Mouse (Mus musculus): ENCODE measurements at regions not wholly inside any gene's neighbourhood (a gene's known extent, or its start where the extent isn't known, plus 50 kb on each side); places are given as distances from the start of the nearest gene placed in this dataset.
A peak's percentile ranks its signal among the peaks of the same experiment; 100 is the strongest.

DNA sequence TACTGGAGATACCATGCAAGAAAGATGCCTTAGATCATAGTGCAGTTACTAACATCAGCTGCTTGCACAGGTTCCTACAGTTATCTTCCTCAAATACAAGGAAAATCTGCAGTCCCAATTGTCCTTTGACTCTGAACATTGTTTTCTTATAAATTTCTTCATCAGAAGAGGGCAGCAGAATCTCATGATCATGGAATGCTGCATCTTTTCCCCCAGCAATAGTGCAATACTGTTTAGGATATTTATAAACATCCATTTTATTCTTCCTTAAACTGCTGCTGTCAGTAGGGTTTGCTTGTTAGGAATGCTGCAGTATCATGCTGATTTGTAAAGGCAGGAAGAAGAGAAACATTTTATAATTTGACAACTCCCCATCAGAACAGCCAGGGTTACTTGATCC lies 1088.7 kb downstream of the Otol1 start:
- Histone ChIP-seq H3K27me3 (ENCODE audit: control insufficient read depth, insufficient read depth, low read length) (no peaks in the 10 kb centered on the region), H3K4me1 (ENCODE audit: control insufficient read depth, insufficient read depth, low read length) (no peaks in the 10 kb centered on the region), H3K9ac (ENCODE audit: low read length) (no peak overlapping the region), H3K4me3 (ENCODE audit: low read depth, low read length) (no peak overlapping the region), H3K36me3 (ENCODE audit: control insufficient read depth, insufficient read depth, low read length) (no peaks in the 10 kb centered on the region), H3K27ac (ENCODE audit: low read depth, low read length) (no peak overlapping the region), H3K4me2 (no peak overlapping the region), H3K9me3 (ENCODE audit: control insufficient read depth, low read length) (no peaks in the 10 kb centered on the region)
- ATAC-seq (ENCODE audit: low FRiP score) (no peak), DNase-seq (ENCODE audit: low spot score, missing footprints) (no peak)

DNA sequence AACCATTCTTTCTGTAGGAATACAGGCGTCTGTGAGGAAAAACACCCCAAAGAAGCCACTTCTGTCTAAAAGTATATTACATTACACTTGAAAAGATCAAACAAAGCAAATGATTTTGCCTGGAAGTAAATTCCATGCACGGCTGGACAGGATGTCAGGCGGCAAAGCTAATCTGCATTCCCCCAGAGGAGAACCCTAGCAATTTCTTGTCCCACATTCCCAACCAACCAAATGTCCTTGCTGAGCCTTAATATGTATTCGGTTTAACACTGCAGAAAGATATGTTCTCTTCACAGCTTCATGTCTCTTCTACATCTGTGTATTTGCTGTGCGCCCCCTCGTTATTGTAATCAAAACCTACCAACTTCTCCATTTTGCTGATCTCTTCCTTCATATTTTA lies 1096.1 kb downstream of the Otol1 start:
- DNase-seq (ENCODE audit: low spot score, missing footprints) (no peak), ATAC-seq (ENCODE audit: low FRiP score) (peak; percentile 62; the same call in 1 of the 2 replicates)

DNA sequence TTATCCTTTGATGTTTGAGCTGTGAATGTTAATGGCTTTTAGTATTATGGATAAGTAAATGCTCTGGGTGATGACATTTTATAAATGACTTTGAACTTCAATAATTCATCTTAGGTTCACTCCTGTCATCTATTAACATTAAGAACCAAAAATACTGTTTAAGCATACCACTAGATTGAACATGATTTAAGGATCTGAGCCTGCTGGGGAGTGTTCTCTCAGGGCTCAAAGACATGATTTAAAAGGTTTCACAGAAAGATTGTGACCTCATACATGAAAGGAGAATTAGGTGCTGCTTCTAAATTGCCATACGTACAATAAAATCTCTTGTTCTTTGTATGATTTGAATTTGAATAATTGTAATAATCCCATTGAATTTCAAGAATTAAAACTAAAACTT lies 1137.8 kb downstream of the Otol1 start:
- no peaks in the 10 kb centered on the region for H3K27me3 ChIP-seq (ENCODE audit: control insufficient read depth, insufficient read depth, low read length)
- no peak for ATAC-seq (ENCODE audit: low FRiP score)
- WGBS, result 84% methylated on average over 1 of the region's 1 CpGs
- no peak overlapping the region for H3K9ac ChIP-seq (ENCODE audit: low read length)
- H3K9me3 ChIP-seq (ENCODE audit: control insufficient read depth, low read length), result no peaks in the 10 kb centered on the region
- no peak overlapping the region for H3K27ac ChIP-seq (ENCODE audit: low read depth, low read length)
- DNase-seq (ENCODE audit: low spot score, missing footprints), result no peak
- H3K4me1 ChIP-seq (ENCODE audit: control insufficient read depth, insufficient read depth, low read length), result no peaks in the 10 kb centered on the region
- H3K4me3 ChIP-seq (ENCODE audit: low read depth, low read length), result no peak overlapping the region
- H3K4me2 ChIP-seq, result no peak overlapping the region
- no peaks in the 10 kb centered on the region for H3K36me3 ChIP-seq (ENCODE audit: control insufficient read depth, insufficient read depth, low read length)

More for the DNA sequence above, 1096.1 kb downstream of the Otol1 start:
- WGBS, result 85% methylated on average over 6 of the region's 6 CpGs
- no peaks in the 10 kb centered on the region for H3K36me3 ChIP-seq (ENCODE audit: control insufficient read depth, insufficient read depth, low read length)
- H3K4me3 ChIP-seq (ENCODE audit: low read depth, low read length), result no peak overlapping the region
- H3K4me1 ChIP-seq (ENCODE audit: control insufficient read depth, insufficient read depth, low read length), result no peaks in the 10 kb centered on the region
- H3K27ac ChIP-seq (ENCODE audit: low read depth, low read length), result no peak overlapping the region
- no peak overlapping the region for H3K9ac ChIP-seq (ENCODE audit: low read length)
- H3K4me2 ChIP-seq, result no peak overlapping the region
- no peaks in the 10 kb centered on the region for H3K27me3 ChIP-seq (ENCODE audit: control insufficient read depth, insufficient read depth, low read length)
- H3K9me3 ChIP-seq (ENCODE audit: control insufficient read depth, low read length), result no peaks in the 10 kb centered on the region
